Mouse (Mus musculus): ENCODE measurements at regions not wholly inside any gene's neighbourhood (a gene's known extent, or its start where the extent isn't known, plus 50 kb on each side); places are given as distances from the start of the nearest gene placed in this dataset.

DNA sequence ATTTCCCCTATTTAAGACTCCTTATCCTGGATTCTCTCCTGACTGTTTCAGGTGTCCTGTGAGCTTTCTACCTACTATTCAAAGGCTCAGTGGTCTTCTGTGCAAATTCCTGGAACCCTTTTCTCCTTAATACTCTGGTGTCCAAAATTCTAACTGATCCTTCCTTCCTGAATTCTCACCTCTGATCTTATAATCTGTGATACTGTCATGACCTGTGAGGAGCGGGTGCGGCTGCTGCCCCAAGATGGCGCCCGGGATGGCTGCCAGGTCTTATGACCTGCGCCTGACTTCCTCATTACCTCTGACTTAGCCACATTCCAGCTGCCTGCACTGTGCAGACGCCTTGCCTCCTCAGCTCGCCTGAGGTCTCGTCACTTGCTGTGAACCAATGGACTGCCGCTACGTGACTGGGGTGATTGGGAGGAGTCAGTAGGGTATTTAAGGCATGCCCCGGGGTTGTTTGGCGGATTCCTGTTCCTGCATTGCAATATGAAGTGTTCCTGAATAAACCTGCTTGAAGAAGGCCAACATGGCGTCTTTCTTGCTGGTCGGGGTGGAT lies 131.2 kb downstream of the Ptbp2 start:
- no peak for DNase-seq

DNA sequence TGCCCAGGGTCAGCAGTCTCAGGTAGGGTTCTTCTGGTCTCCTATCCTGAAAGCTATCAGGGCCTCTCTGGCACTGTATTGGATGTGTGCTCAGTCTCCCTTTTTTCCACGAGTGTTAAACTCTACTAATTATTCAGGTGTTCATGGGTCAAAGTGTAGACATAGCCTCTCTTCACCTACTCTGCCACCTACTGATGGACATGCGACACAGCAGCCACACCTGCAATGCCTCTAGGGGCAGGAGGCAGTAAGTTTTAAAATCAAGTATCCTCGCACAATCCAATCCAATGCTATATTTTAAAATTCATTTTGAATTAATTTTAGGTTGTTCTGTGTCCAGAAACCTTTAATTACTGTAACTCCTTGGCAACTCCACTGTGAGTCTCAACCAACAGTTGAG lies 145.6 kb downstream of the Ptbp2 start:
- DNase-seq, result no peak

DNA sequence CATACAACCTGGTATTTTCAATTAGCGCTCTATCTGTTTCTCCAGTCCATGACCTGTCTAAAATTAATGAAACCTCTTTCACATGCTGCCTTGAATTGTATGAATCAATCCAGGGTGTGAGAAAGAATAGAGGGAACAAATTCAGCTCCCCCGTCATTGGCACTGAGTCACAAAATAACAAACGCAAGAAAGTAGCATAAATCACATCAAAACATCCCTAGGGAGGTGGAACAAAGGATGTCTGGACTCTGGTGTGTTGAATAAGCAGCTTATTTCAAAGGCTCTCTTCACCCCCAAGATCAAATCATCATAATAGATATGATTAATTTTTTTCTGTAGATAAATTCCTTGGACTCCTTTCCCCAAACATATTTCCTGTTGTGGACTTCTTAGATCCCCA lies 148.6 kb downstream of the Ptbp2 start:
- DNase-seq, result no peak

DNA sequence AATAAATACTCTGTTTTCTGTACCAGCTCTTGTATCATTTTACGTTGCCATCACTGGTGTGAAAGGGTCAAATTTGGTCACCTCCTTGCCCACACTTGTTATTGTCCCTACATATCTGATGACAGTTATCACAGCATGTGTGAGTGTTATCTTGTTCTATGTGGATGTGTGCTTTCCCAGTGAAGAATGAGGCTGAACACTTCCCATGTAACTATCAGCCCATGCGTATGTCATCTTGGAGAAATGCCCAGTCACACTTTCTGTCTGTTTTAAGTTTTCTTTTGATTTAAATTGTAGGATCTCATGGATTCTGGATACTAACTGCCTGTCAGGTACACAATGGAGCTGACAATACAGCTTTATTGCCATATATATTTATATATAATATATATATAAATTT lies 150.8 kb downstream of the Ptbp2 start:
- DNase-seq, result no peak

DNA sequence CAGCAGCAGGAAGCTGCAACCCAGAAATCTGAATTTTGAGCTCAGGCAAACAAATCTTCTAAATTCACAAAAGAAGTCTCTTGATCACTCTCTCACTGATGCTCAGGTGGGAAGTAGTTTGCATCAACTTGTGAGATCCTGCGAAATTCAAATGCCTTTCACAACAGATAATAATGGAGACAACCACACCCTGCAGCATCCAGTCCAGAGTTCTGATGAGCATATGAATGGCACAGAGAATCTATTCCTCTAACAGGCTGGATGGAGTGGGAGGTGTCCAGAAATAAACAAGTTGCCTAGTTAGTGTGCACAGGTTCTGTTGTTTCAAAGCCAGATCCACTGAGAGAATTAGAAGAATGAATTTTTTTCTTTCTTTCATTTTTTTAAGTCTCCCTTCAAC lies 178.2 kb downstream of the Ptbp2 start:
- DNase-seq, result no peak

DNA sequence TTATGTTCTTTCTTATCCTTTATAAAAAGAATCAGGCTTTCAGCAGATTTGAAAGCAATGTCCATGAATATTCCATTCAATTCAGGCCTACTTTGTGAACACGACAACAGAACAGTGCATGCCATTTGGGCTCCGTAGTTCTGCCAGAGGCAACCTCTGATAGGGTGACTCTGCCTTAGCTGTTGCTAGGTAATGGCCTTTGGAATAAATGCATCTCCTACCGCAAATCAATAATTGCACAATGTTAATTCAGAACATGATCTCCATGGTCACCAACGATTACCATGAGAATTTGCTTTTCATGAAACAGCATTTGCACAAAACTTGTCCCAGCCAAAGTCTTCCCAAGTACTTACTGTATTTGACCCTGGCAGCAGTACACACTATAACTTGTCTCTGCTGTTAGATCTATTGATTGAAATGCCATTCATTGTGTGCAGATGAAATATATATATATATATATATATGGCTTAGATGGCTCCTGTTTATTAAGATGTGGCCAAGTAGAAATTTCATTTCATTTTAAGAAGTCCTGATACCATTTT lies 195.3 kb downstream of the Ptbp2 start:
- no peak for DNase-seq

DNA sequence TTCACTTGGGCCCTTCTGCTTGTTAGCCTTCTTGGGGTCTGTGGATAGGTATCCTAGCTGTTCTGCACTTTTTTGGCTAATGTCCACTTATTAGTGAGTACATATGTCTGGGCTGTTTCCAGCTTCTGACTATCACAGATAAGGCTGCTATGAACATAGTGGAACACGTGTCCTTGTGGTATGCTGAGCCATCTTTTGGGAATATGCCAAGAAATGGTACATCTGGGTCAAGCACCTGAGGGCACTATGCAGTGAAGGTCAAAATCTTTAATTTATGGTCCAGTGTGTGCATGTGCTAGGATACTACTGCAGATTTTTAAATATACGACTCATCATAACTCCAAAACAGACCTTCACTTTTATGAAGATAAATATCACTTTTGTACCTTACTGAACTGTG lies 196.3 kb downstream of the Ptbp2 start:
- DNase-seq, result no peak

DNA sequence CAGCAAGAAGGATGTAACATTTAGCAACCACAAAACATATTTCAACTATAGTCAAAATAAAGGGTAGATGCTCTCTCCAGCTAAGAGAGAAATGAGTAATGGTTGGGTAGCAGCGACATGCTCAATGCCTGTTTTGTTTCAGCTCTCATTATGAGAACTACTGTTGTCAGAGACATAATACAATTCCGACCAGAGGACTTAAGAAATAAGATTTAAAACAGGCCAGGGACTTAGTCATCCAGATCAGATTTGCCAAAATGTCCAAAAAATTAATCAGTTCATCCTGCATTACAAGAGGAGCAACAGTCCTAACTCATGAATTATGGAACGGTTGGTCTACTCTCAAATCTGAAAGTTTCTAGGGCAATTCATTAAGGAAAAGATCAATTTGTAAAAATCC lies 208.8 kb downstream of the Ptbp2 start:
- DNase-seq, result no peak

DNA sequence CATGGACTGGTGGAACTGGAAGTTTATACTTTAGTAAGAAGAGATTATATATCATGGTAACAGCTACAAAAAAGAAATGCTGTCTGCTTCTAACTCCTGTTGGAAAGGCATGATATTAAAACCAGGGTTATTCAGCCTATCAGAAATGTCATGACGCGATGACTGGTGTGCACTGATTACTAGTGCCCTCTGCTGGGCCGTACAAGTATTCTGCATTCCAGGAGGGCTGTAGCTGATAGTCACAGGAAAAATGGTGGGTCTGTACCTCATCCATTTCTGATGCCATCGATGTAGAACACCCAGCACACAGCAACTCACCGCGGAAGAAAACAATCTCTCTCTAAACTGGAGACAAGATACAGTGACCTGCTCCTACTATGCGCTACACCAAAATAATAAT lies 246.4 kb downstream of the Ptbp2 start:
- DNase-seq, result peak; percentile 5

DNA sequence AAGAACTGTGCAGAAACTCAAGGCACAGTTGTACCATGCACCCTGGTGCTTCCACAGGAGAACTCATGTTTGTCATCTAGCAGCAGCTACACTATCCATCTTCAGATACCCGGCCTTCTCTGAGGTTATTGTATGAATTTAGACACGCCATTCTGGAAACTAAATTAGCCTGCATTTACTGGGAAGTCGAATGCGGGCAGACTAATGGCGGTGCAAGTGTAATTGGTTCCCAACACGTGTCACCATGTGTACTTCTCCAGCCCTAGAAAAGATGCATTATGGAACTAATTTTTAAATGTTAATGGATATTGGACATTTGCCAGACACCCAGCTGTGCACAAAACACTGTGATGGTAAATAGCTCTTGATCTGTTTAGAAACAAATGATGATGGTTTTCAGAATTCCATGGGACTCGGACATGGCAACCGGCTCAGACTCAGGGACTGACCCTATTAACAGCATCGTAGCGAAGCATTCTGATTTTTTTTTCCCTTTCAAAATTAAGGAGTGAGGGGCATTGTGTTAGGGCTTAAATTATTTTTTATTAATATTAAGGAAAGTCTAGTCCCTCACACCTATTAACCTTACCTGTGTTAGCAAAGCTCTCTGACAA lies 259.6 kb downstream of the Ptbp2 start:
- DNase-seq, result no peak

DNA sequence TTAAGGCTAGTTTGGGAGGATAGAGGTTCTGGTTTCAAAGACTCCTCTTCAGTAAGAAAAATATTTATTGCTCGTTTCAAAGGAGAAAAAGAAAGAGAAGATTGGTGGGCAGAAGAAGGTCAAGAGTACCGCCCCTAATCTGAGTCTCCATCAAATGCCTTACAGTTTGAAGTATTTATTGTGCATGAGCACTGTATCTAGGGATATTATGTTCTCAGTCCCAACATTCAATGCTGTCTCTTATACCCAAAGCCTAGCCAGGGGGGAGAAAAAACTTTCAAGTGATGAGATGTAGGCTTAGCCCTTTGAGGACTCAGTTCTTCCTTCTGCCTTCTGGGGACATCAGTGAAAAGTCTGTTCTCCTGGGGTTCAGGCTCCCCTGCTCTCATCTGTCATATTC lies 271.7 kb downstream of the Ptbp2 start:
- DNase-seq, result no peak

DNA sequence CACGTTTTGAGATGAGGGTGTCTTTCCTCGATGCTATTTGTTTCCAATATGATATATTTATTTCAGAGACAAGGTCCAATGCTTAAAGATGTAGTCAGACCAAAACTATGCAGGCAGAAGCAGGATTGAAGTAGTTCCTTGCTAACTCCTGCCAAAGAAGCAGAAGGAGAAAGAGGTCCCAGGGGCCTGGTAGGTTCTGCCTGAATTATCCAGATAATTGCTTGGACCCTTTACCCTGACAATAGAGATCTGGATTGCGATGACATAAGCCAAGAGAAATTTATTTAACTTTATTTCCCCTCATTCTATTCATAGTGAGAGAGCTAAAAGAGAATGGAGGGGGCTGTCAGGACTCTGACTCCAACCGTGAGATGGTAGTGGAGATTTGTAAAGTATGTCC lies 275.1 kb downstream of the Ptbp2 start:
- DNase-seq, result no peak

DNA sequence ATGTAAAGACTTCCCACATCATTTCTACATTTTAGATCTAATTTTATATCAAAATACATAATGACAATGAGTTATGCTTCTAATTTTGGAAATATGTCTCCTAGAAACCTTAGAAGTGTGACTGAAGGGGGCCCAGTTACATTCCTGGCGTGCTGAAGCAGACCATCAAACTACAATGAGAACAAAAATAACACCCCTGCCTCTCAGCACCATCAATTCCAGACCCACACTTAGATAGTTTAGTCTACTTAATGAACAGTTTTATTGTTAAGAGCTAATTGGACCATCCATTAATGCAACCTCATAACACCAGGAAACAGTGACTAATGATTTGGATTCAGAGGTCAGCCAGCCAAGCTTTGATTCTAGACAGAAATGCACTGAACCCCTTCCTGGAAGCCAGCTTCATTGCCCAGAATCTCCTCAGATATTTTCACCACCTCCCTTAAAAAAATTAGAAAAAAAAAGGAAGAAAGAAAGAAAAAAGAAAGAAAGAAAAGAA lies 280.7 kb downstream of the Ptbp2 start:
- no peak for DNase-seq

DNA sequence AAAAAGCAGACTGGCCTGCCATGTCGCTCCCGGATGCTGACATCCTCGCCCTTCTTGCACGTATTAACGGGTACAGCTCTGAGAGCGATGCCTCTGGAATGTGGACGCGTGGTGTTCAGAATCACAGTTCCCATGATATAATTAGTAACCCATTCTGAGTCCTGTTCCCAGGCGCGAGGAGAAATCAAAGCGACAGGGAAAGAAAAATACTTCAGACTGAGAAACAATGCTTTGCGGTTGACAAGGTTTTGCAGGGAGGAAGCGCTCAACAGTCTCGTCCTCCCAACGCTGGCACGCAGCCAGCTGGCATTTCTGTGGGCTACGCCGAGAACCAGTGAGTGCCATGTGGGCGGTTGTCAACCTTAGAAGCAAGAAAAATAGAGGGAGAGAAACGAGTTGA lies 285.6 kb downstream of the Ptbp2 start:
- peak; percentile 71 for DNase-seq

DNA sequence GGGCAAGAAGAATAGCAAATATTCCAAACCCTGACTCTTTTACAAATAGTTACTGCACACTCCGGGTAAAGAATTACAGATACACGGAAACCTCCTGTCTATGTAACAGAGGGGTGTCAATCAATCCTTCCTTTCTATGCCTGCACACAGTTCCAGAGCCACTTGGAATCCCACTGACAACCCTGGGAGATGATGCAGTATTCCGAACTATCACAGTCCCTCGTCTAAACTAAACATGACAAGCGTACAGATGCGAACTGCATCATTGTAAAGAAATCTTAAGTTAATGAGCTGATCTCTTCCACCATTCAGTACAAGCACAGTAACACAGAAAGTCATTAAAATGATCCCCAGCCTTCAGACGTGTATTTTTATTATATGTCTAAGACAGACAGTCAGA lies 286.4 kb downstream of the Ptbp2 start:
- DNase-seq, result no peak

DNA sequence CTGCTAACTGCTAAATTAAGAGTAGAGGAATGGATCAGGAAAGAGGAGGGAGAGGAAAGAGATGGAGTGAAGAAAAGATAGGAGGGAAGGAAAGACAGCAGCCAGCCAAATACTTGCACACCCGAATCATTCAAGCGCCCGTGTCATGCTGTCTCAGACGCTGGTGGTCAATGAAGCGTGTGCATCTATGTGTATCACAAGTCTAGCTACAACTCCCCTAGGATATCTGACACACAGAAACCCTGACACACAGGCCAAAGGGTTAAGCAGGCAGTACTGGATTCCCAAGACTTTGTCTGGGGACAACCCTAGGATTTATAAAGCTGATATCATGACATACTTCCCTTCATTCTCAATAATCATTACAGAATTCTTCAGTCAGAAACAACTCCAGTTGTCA lies 289.7 kb downstream of the Ptbp2 start:
- no peak for DNase-seq

DNA sequence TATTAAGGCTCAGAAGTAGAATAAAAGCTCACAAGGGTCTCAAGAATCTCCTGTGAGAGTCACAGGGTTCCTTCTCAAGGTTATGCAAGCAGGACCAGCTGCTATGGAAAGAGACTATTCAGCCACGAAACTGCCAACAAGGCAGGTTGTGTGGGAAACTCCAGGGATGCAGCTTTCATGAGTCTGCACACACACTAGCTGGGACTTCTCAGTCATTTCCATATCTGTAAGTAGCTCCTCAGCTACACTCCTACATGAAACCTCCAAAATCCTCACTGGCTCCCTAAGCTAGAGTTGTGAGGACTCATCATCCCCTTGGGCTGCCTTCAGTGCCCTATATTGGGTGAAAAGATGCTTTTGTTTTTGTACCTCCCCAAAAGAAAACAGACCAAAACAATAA lies 291.6 kb downstream of the Ptbp2 start:
- DNase-seq, result no peak

DNA sequence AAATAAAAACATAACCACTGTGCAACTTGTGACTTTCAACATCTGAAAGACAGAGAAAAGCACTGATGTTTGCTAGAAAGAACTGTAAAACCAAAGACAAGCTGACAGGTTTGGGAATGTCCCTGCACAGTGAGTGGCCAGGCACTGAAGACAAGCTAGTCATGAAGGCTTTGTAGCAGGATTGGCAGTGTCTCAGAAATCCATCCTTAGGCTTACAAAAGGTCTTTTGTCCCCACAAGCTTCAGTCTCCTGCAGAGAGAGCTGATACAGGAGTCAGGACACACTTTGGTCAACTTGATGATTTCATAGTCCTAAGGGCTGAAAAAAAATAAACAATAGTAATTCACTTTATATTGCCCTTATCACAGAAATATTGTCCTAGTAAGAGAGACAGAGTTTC lies 294.9 kb downstream of the Ptbp2 start:
- DNase-seq, result no peak

All from lung, postnatal 10 days (tissue).